Mouse (Mus musculus) lung, adult 2 months (tissue): ENCODE results near the gene Tspan3.

Source experiments
- CTCF ChIP-seq: fragments of 200-500 bp; IDR thresholded peaks from 2 replicates; pipeline ENCODE4 v1.5.1; 2011; ENCODE audit warnings: mild to moderate bottlenecking, low read length, control low read depth; ENCODE audit not compliant: insufficient read depth
- POLR2A ChIP-seq: fragments of 200-500 bp; IDR thresholded peaks from 2 replicates; pipeline ENCODE4 v1.6.1; 2011; ENCODE audit warnings: low read depth, mild to moderate bottlenecking, control low read depth, low read length, borderline replicate concordance; ENCODE audit errors: extremely low read depth

DNA sequence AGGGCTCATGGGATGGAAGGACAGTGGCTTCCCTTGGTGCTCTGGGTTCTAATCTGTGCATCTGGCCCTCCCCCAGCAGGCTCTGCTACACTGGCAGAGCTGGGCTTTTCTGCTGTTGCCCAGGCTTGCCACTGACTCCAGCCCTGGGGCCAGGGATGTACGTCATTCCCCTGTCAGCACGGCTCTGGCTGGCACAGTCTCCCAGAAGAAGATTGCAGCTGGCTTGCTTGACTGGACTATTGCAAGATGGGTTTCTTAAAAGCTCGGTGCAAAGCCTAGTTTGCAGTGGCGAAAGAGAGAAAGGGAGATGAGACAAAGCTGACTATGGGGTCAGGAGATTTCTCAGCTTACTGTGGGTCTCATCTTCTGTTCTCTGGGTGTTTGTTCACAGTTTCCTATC lies 12.1 kb upstream of the Tspan3 start:
- TF ChIP-seq CTCF (no peak), POLR2A (no peak)
